Mouse (Mus musculus): ENCODE data around the gene Ino80e. TPM values are rescaled to one million over a fixed set of nuclear protein-coding genes. Genes with fewer than 3 reads are reported as not detected.

Ino80e gene
- polyA plus RNA-seq, 1 experiment from 2014 or later, result 89.4 TPM

GRCm38 (mm10) chr7:126848794-126849193, 13.4 kb downstream of the Ino80e start:
- peaks cover 12% of the 10 kb centered on the region for H3K27me3 ChIP-seq (ENCODE audit: control insufficient read depth, insufficient read depth, low read length)
- DNase-seq (ENCODE audit: low spot score), result no peak
- peak overlapping the region; percentile 68; the same call in 1 of the 2 replicates for H3K9ac ChIP-seq (ENCODE audit: low read depth, low read length)
- ATAC-seq (ENCODE audit: low FRiP score), result no peak
- H3K36me3 ChIP-seq (ENCODE audit: control insufficient read depth, insufficient read depth, low read length), result no peaks in the 10 kb centered on the region
- H3K4me2 ChIP-seq (replicated peaks; ENCODE audit: low read depth, low read length), result peak overlapping the region; percentile 100
- no peaks in the 10 kb centered on the region for H3K9me3 ChIP-seq (ENCODE audit: control insufficient read depth, low read length)
- H3K4me1 ChIP-seq (replicated peaks; ENCODE audit: control insufficient read depth, insufficient read depth, low read length), result peaks cover 9% of the 10 kb centered on the region
- WGBS, result 26% methylated on average over 10 of the region's 10 CpGs
- no peak overlapping the region for H3K27ac ChIP-seq (ENCODE audit: low read depth, low read length)
- H3K4me3 ChIP-seq (ENCODE audit: low read depth, low read length), result peak overlapping the region; percentile 50

GRCm38 (mm10) chr7:126847421-126848398, 14.5 kb downstream of the Ino80e start:
- ATAC-seq (ENCODE audit: low FRiP score), result peak; percentile 53; the same call in 1 of the 2 replicates
- H3K27me3 ChIP-seq (ENCODE audit: control insufficient read depth, insufficient read depth, low read length), result peaks cover 12% of the 10 kb centered on the region

GRCm38 (mm10) chr7:126847116-126847420, 15.1 kb downstream of the Ino80e start, which contains the start of gene Doc2a:
TSS of gene Doc2a (plus strand) at chr7:126847416.
- Histone ChIP-seq H3K9me3 (ENCODE audit: control insufficient read depth, low read length) (no peaks in the 10 kb centered on the region), H3K27ac (ENCODE audit: low read depth, low read length) (no peak within 1 kb of the TSS), H3K4me3 (ENCODE audit: low read depth, low read length) (peak within 1 kb of the TSS; percentile 50), H3K36me3 (ENCODE audit: control insufficient read depth, insufficient read depth, low read length) (no peaks in the 10 kb centered on the region), H3K27me3 (ENCODE audit: control insufficient read depth, insufficient read depth, low read length) (peaks cover 12% of the 10 kb centered on the region), H3K4me1 (replicated peaks; ENCODE audit: control insufficient read depth, insufficient read depth, low read length) (peaks cover 9% of the 10 kb centered on the region), H3K4me2 (replicated peaks; ENCODE audit: low read depth, low read length) (peak within 1 kb of the TSS; percentile 100), H3K9ac (ENCODE audit: low read depth, low read length) (peak within 1 kb of the TSS; percentile 68)
- 19% methylated on average over 4 of the region's 4 CpGs for WGBS
- ATAC-seq (ENCODE audit: low FRiP score) (no peak), DNase-seq (ENCODE audit: low spot score) (no peak)

More at GRCm38 (mm10) chr7:126847421-126848398, 14.5 kb downstream of the Ino80e start:
- H3K4me2 ChIP-seq (replicated peaks; ENCODE audit: low read depth, low read length), result peak overlapping the region; percentile 100
- peaks cover 9% of the 10 kb centered on the region for H3K4me1 ChIP-seq (replicated peaks; ENCODE audit: control insufficient read depth, insufficient read depth, low read length)
- H3K27ac ChIP-seq (ENCODE audit: low read depth, low read length), result no peak overlapping the region
- H3K9ac ChIP-seq (ENCODE audit: low read depth, low read length), result peak overlapping the region; percentile 68
- DNase-seq (ENCODE audit: low spot score), result peak; percentile 76
- WGBS, result under 1% methylated on average over 71 of the region's 74 CpGs
- no peaks in the 10 kb centered on the region for H3K36me3 ChIP-seq (ENCODE audit: control insufficient read depth, insufficient read depth, low read length)
- peak overlapping the region; percentile 50 for H3K4me3 ChIP-seq (ENCODE audit: low read depth, low read length)
- H3K9me3 ChIP-seq (ENCODE audit: control insufficient read depth, low read length), result no peaks in the 10 kb centered on the region

- H3K27ac ChIP-seq (ENCODE audit: low read depth, low read length), result no peak overlapping the region
- no peak overlapping the region for H3K9ac ChIP-seq (ENCODE audit: low read depth, low read length)
- peak; percentile 47 for DNase-seq (ENCODE audit: low spot score)
- H3K4me1 ChIP-seq (replicated peaks; ENCODE audit: control insufficient read depth, insufficient read depth, low read length), result peaks cover 6% of the 10 kb centered on the region
- no peak overlapping the region for H3K4me3 ChIP-seq (ENCODE audit: low read depth, low read length)
- no peaks in the 10 kb centered on the region for H3K9me3 ChIP-seq (ENCODE audit: control insufficient read depth, low read length)
- no peaks in the 10 kb centered on the region for H3K36me3 ChIP-seq (ENCODE audit: control insufficient read depth, insufficient read depth, low read length)
- WGBS, result 50% methylated on average over 2 of the region's 2 CpGs
- H3K4me2 ChIP-seq (replicated peaks; ENCODE audit: low read depth, low read length), result no peak overlapping the region
- ATAC-seq (ENCODE audit: low FRiP score), result no peak
- peaks cover 12% of the 10 kb centered on the region for H3K27me3 ChIP-seq (ENCODE audit: control insufficient read depth, insufficient read depth, low read length)
These were observed 16.7 kb downstream of the Ino80e start for GRCm38 (mm10) chr7:126845516-126845915.

- Histone ChIP-seq H3K4me3 (ENCODE audit: low read depth, low read length) (no peak overlapping the region), H3K4me2 (replicated peaks; ENCODE audit: low read depth, low read length) (no peak overlapping the region), H3K27me3 (ENCODE audit: control insufficient read depth, insufficient read depth, low read length) (peaks cover under 1% of the 10 kb centered on the region; the same call in 1 of the 2 replicates), H3K27ac (ENCODE audit: low read depth, low read length) (no peak overlapping the region), H3K9ac (ENCODE audit: low read depth, low read length) (no peak overlapping the region), H3K9me3 (ENCODE audit: control insufficient read depth, low read length) (no peaks in the 10 kb centered on the region), H3K4me1 (replicated peaks; ENCODE audit: control insufficient read depth, insufficient read depth, low read length) (peaks cover 3% of the 10 kb centered on the region; the same call in 1 of the 2 replicates), H3K36me3 (ENCODE audit: control insufficient read depth, insufficient read depth, low read length) (no peaks in the 10 kb centered on the region)
- WGBS, result 85% methylated on average over 9 of the region's 9 CpGs
- DNase-seq (ENCODE audit: low spot score), result no peak
- no peak for ATAC-seq (ENCODE audit: low FRiP score)
These were observed 18.9 kb downstream of the Ino80e start for GRCm38 (mm10) chr7:126843276-126843675.

GRCm38 (mm10) chr7:126833294-126833693, 28.9 kb downstream of the Ino80e start:
- H3K27ac ChIP-seq (ENCODE audit: low read depth, low read length), result no peak overlapping the region
- 100% methylated on average over 1 of the region's 1 CpGs for WGBS

GRCm38 (mm10) chr7:126832036-126832598, 30.1 kb downstream of the Ino80e start:
- peak overlapping the region; percentile 28 for H3K4me3 ChIP-seq (ENCODE audit: low read depth, low read length)
- H3K27ac ChIP-seq (ENCODE audit: low read depth, low read length), result no peak overlapping the region
- H3K4me1 ChIP-seq (replicated peaks; ENCODE audit: control insufficient read depth, insufficient read depth, low read length), result no peaks in the 10 kb centered on the region
- under 1% methylated on average over 21 of the region's 21 CpGs for WGBS
- ATAC-seq (ENCODE audit: low FRiP score) (peak; percentile 78), DNase-seq (ENCODE audit: low spot score) (peak; percentile 88)
- H3K9ac ChIP-seq (ENCODE audit: low read depth, low read length), result 0 out of 2 replicates have a peak overlapping the region, but pooled peaks have one; percentile 15
- H3K9me3 ChIP-seq (ENCODE audit: control insufficient read depth, low read length), result no peaks in the 10 kb centered on the region
- H3K4me2 ChIP-seq (replicated peaks; ENCODE audit: low read depth, low read length), result peak overlapping the region; percentile 44
- H3K27me3 ChIP-seq (ENCODE audit: control insufficient read depth, insufficient read depth, low read length), result no peaks in the 10 kb centered on the region
- no peaks in the 10 kb centered on the region for H3K36me3 ChIP-seq (ENCODE audit: control insufficient read depth, insufficient read depth, low read length)

More at GRCm38 (mm10) chr7:126833294-126833693, 28.9 kb downstream of the Ino80e start:
- H3K9ac ChIP-seq (ENCODE audit: low read depth, low read length), result no peak overlapping the region
- H3K36me3 ChIP-seq (ENCODE audit: control insufficient read depth, insufficient read depth, low read length), result no peaks in the 10 kb centered on the region
- H3K4me2 ChIP-seq (replicated peaks; ENCODE audit: low read depth, low read length), result no peak overlapping the region
- DNase-seq (ENCODE audit: low spot score) (no peak), ATAC-seq (ENCODE audit: low FRiP score) (no peak)
- no peaks in the 10 kb centered on the region for H3K9me3 ChIP-seq (ENCODE audit: control insufficient read depth, low read length)
- H3K4me3 ChIP-seq (ENCODE audit: low read depth, low read length), result no peak overlapping the region
- no peaks in the 10 kb centered on the region for H3K4me1 ChIP-seq (replicated peaks; ENCODE audit: control insufficient read depth, insufficient read depth, low read length)
- H3K27me3 ChIP-seq (ENCODE audit: control insufficient read depth, insufficient read depth, low read length), result no peaks in the 10 kb centered on the region

- ATAC-seq (ENCODE audit: low FRiP score), result no peak
- Histone ChIP-seq H3K4me1 (replicated peaks; ENCODE audit: control insufficient read depth, insufficient read depth, low read length) (no peaks in the 10 kb centered on the region), H3K9me3 (ENCODE audit: control insufficient read depth, low read length) (no peaks in the 10 kb centered on the region), H3K27me3 (ENCODE audit: control insufficient read depth, insufficient read depth, low read length) (no peaks in the 10 kb centered on the region), H3K9ac (ENCODE audit: low read depth, low read length) (0 out of 2 replicates have a peak within 1 kb of the TSS, but pooled peaks have one; percentile 15), H3K27ac (ENCODE audit: low read depth, low read length) (no peak within 1 kb of the TSS), H3K4me2 (replicated peaks; ENCODE audit: low read depth, low read length) (peak within 1 kb of the TSS; percentile 44), H3K4me3 (ENCODE audit: low read depth, low read length) (peak within 1 kb of the TSS; percentile 28), H3K36me3 (ENCODE audit: control insufficient read depth, insufficient read depth, low read length) (no peaks in the 10 kb centered on the region)
- WGBS, result 61% methylated on average over 5 of the region's 5 CpGs
- DNase-seq (ENCODE audit: low spot score), result no peak
These were observed 30.6 kb downstream of the Ino80e start, which contains the start of gene 4930451I11Rik for GRCm38 (mm10) chr7:126831539-126831938. TSS of gene 4930451I11Rik (minus strand) at chr7:126831639.
